Mouse (Mus musculus) small intestine, adult 2 months (tissue): ENCODE data around the gene Icam4. TPM values are rescaled to one million over a fixed set of nuclear protein-coding genes. Genes with fewer than 3 reads are reported as not detected.
A peak's percentile ranks its signal among the peaks of the same experiment; 100 is the strongest.

ENCODE experiments used
- H3K27ac ChIP-seq: fragments of 200-500 bp; 2 replicates; pipeline ENCODE4 v1.5.1; 2012; ENCODE audit warnings: low read depth, low read length, control low read depth, inconsistent platforms; ENCODE audit not compliant: insufficient read depth
- H3K27me3 ChIP-seq: fragments of 200-500 bp; 2 replicates; pipeline ENCODE4 v1.6.1; 2012; ENCODE audit warnings: mild to moderate bottlenecking, moderate library complexity, low read length, inconsistent platforms; ENCODE audit not compliant: control insufficient read depth, insufficient read depth
- H3K36me3 ChIP-seq: fragments of 200-500 bp; 2 replicates; pipeline ENCODE4 v1.6.1; 2012; ENCODE audit warnings: mild to moderate bottlenecking, low read length, control low read depth, inconsistent platforms; ENCODE audit not compliant: control insufficient read depth, insufficient read depth
- H3K4me1 ChIP-seq: fragments of 200-500 bp; 2 replicates; pipeline ENCODE4 v1.6.1; 2012; ENCODE audit warnings: low read length, inconsistent platforms, mixed read lengths; ENCODE audit not compliant: control insufficient read depth, insufficient read depth, insufficient read length
- H3K4me3 ChIP-seq: fragments of 200-500 bp; 2 replicates; pipeline ENCODE4 v1.5.1; 2012; ENCODE audit warnings: low read depth, mild to moderate bottlenecking, control low read depth, inconsistent platforms, low read length, moderate library complexity
- CTCF ChIP-seq: fragments of 200-500 bp; IDR thresholded peaks from 2 replicates; pipeline ENCODE4 v1.5.1; 2012; ENCODE audit warnings: low read depth, mild to moderate bottlenecking, control low read depth, inconsistent platforms, low read length, moderate library complexity, mixed read lengths; ENCODE audit not compliant: insufficient replicate concordance, insufficient read length; ENCODE audit errors: extremely low read depth
- POLR2A ChIP-seq: fragments of 200-500 bp; IDR thresholded peaks from 2 replicates; pipeline ENCODE4 v1.6.1; 2012; ENCODE audit warnings: low read depth, mild to moderate bottlenecking, control low read depth, inconsistent platforms, low read length, moderate library complexity
- WGBS: fragments of 180-500 bp; shearing (Covaris S2); methylation state at CpG from one replicate; pipeline ENCODE4 v1.1.7; 2018; 5-methylcytosine and 5-hydroxymethylcytosine counted together
- polyA plus RNA-seq: library from polyadenylated mRNA; depleted of rRNA; stranded (reverse); fragments of >200 nt; gene quantifications from 2 replicates; pipeline ENCODE4 v1.2.3, GENCODE M21; 2012

The Icam4 gene
- polyA plus RNA-seq, 1 experiment: 0.32 TPM

DNA sequence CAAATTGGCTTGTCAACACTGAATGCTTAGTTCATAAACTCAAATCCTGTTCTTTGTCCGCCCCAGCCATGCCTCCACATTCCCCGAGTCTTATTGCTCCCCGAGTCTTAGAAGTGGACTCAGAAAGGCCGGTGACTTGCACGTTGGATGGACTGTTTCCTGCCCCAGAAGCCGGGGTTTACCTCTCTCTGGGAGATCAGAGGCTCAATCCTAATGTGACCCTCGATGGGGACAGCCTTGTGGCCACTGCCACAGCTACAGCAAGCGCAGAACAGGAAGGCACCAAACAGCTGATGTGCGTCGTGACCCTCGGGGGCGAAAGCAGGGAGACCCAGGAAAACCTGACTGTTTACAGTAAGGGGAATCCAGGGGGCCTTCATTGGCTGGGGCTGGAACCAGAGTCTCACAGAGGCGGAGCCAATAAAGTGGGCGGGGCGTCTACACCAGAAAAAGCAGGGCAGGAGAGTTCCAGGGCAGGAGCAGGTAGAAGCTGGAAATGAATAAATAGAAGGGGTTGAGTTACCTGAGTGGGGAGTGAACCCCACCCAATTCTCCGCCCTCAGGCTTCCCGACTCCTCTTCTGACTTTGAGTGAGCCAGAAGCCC lies 5.4 kb downstream of the Icam4 start:
- Histone ChIP-seq H3K27me3 (peaks cover 49% of the 10 kb centered on the region), H3K27ac (no peak overlapping the region), H3K4me1 (peaks cover 22% of the 10 kb centered on the region), H3K36me3 (no peaks in the 10 kb centered on the region), H3K4me3 (no peak overlapping the region)
- TF ChIP-seq POLR2A (no peak), CTCF (no peak)
- 11% methylated on average over 17 of the region's 17 CpGs for WGBS

DNA sequence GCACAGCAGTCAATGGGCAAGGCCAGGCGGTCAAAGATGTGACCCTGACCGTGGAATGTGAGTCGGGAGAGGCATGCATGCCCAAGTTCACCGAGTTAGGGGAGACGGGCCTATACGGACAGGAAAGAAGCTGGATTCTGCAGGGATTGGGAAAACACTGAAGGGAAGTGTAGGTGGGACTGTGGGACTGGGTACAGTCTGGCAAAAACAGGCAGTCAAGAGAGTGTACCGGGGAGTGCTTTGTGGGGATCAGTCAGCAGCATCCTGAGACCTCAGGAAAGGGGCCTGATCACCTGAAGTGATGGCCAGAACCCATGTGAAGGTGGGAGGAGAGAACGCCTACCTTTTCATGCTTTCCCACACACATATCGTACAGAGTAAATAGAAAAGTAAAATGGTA lies 6.4 kb downstream of the Icam4 start:
- 47% methylated on average over 9 of the region's 9 CpGs for WGBS
- Histone ChIP-seq H3K27ac (no peak overlapping the region), H3K36me3 (no peaks in the 10 kb centered on the region), H3K4me3 (no peak overlapping the region), H3K27me3 (peaks cover 49% of the 10 kb centered on the region), H3K4me1 (peaks cover 15% of the 10 kb centered on the region)
- no peak for TF ChIP-seq CTCF
- no peak for TF ChIP-seq POLR2A

GRCm38 (mm10) chr9:21036161-21036560 lies 7.0 kb downstream of the Icam4 start:
- 15% methylated on average over 20 of the region's 20 CpGs for WGBS

DNA sequence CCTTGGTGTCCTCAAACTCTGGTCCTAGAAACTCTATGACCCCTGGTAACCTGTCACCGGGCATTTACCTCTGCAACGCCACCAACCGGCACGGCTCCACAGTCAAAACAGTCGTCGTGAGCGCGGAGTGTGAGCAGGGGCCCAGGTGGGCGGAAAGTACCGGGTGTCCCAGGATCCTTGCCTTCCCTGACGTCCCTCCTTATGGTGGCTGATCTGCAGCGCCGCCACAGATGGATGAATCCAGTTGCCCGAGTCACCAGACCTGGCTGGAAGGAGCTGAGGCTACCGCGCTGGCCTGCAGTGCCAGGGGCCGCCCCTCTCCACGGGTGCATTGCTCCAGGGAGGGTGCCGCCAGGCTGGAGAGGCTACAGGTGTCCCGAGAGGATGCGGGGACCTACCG lies 7.5 kb downstream of the Icam4 start:
- no peak overlapping the region for H3K27ac ChIP-seq
- TF ChIP-seq POLR2A (no peak), CTCF (no peak)
- WGBS: 6% methylated on average over 22 of the region's 22 CpGs
- no peak overlapping the region for H3K4me3 ChIP-seq
- H3K4me1 ChIP-seq: peaks cover 13% of the 10 kb centered on the region
- H3K36me3 ChIP-seq: no peaks in the 10 kb centered on the region
- peaks cover 49% of the 10 kb centered on the region for H3K27me3 ChIP-seq

More at GRCm38 (mm10) chr9:21036161-21036560, 7.0 kb downstream of the Icam4 start:
- no peak overlapping the region for H3K27ac ChIP-seq
- TF ChIP-seq CTCF (no peak), POLR2A (no peak)
- no peaks in the 10 kb centered on the region for H3K36me3 ChIP-seq
- H3K27me3 ChIP-seq: peaks cover 49% of the 10 kb centered on the region
- H3K4me1 ChIP-seq: peaks cover 15% of the 10 kb centered on the region
- no peak overlapping the region for H3K4me3 ChIP-seq

GRCm38 (mm10) chr9:21037481-21037891 lies 8.3 kb downstream of the Icam4 start:
- H3K27me3 ChIP-seq: peaks cover 43% of the 10 kb centered on the region
- WGBS: 3% methylated on average over 31 of the region's 31 CpGs
- no peaks in the 10 kb centered on the region for H3K36me3 ChIP-seq
- peaks cover 9% of the 10 kb centered on the region for H3K4me1 ChIP-seq
- TF ChIP-seq POLR2A (no peak), CTCF (no peak)
- H3K4me3 ChIP-seq: peak overlapping the region; percentile 20; the same call in 1 of the 2 replicates
- no peak overlapping the region for H3K27ac ChIP-seq

DNA sequence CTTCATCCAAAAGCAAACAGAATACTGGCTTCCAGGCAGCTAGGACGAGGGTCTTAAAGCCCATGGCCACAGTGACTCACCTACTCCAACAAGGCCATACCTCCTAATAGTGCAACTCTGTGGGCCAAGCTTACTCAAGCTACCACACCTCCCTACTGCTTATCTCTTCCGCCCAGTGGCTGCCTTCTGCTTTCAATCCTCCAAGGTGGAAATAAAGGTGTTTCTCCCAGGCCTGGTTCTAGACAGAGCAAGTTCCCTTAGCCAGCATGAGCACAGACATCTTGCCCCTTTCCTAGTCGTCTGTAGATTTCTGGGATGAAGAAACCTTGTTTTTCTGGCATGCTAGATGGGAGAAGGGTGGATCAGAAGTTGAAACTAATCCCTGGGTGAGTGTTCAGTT lies 10.6 kb downstream of the Icam4 start:
- H3K36me3 ChIP-seq: no peaks in the 10 kb centered on the region

GRCm38 (mm10) chr9:21041308-21041707 lies 12.1 kb downstream of the Icam4 start:
- WGBS: 39% methylated on average over 4 of the region's 4 CpGs
- H3K27ac ChIP-seq: no peak overlapping the region
- H3K4me1 ChIP-seq: no peaks in the 10 kb centered on the region
- no peak overlapping the region for H3K4me3 ChIP-seq
- TF ChIP-seq POLR2A: no peak
- H3K36me3 ChIP-seq: no peaks in the 10 kb centered on the region
- H3K27me3 ChIP-seq: peaks cover 17% of the 10 kb centered on the region

More for the DNA sequence above, 10.6 kb downstream of the Icam4 start:
- 81% methylated on average over 3 of the region's 3 CpGs for WGBS
- TF ChIP-seq CTCF (no peak), POLR2A (no peak)
- Histone ChIP-seq H3K27ac (no peak overlapping the region), H3K4me1 (no peaks in the 10 kb centered on the region), H3K4me3 (no peak overlapping the region), H3K27me3 (peaks cover 33% of the 10 kb centered on the region)
